Comparison of ENCODE assay signal across 22 mouse cellular contexts in the genomic region with DNA sequence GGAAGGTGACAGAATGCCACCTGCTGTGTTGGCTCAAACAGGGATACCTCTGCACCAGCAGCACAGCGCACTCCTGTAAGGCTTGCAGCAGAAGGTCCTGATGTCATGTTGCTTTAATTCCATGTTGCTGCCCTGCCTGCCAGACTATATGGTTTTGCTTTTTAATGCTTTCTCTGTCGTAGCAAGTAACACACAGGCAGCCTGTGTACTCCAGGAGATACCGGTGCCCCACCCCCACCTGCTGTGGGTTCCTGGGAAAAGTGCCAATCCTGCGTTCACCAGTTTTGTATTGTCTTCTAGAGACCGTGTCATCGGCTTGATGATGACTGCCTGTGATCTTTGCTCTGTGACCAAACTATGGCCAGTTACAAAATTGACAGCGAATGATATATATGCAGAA. TPM values are rescaled to one million over a fixed set of nuclear protein-coding genes. Genes with fewer than 3 reads are reported as not detected.
A peak's percentile ranks its signal among the peaks of the same experiment; 100 is the strongest.
DNase-seq lines count a peak whose midpoint lies in the region; ATAC-seq and TF ChIP-seq lines count a peak whose summit lies in the region.
"Had no signal": no experiment of that assay in that cellular context is flagged by ENCODE, and none has a peak within 500 bp of the region (broad histone marks: within the 10 kb centered on the region; RNA-seq: fewer than 3 reads in every experiment).

No protein-coding gene starts in this region.

- no peaks in the 10 kb centered on the region for H3K27me3 ChIP-seq in hindbrain, embryonic 16.5 days (replicated peaks; ENCODE audit: control insufficient read depth, insufficient read depth, low read length)
- H3K27me3 ChIP-seq in hindbrain, embryonic 12.5 days, result no peaks in the 10 kb centered on the region
- H3K27me3 ChIP-seq in neural tube, embryonic 13.5 days, result no peaks in the 10 kb centered on the region
- no peaks in the 10 kb centered on the region for H3K27me3 ChIP-seq in neural tube, embryonic 15.5 days (replicated peaks)
- no peaks in the 10 kb centered on the region for H3K27me3 ChIP-seq in cerebellum, adult 2 months (ENCODE audit: control insufficient read depth, insufficient read depth, low read length)
- H3K27me3 ChIP-seq: embryonic facial prominence, embryonic 12.5 days; kidney, embryonic 15.5 days; limb, embryonic 15.5 days had no signal

- 37% methylated on average over 7 of the region's 7 CpGs for WGBS in hindbrain, embryonic 16.5 days
- 54% methylated on average over 7 of the region's 7 CpGs for WGBS in hindbrain, embryonic 12.5 days
- 52% methylated on average over 7 of the region's 7 CpGs for WGBS in neural tube, embryonic 13.5 days
- 47% methylated on average over 7 of the region's 7 CpGs for WGBS in neural tube, embryonic 15.5 days
- WGBS in cerebellum, adult 2 months, result 16% methylated on average over 7 of the region's 7 CpGs

- TF ChIP-seq CTCF in cerebellum, adult 2 months (IDR thresholded peaks at IDR 0.05; ENCODE audit: borderline replicate concordance, insufficient read depth, low read depth, low read length), result no peak
- no peak for TF ChIP-seq CTCF in layer of hippocampus, adult 2 months (conservative IDR thresholded peaks at IDR 0.05)

- H3K4me3 ChIP-seq in hindbrain, embryonic 16.5 days (ENCODE audit: low read length), result no peak overlapping the region
- H3K4me3 ChIP-seq in hindbrain, embryonic 12.5 days, result no peak overlapping the region
- no peak overlapping the region for H3K4me3 ChIP-seq in neural tube, embryonic 13.5 days
- no peak overlapping the region for H3K4me3 ChIP-seq in neural tube, embryonic 15.5 days (replicated peaks)
- no peak overlapping the region for H3K4me3 ChIP-seq in cerebellum, adult 2 months (replicated peaks; ENCODE audit: insufficient read depth, low read depth, low read length)
- H3K4me3 ChIP-seq in layer of hippocampus, adult 2 months, result no peak overlapping the region
- H3K4me3 ChIP-seq: embryonic facial prominence, embryonic 12.5 days; gastrocnemius, adult 2 months; heart, embryonic 10.5 days; kidney, embryonic 15.5 days; limb, embryonic 15.5 days; megakaryocyte, embryonic 14.5 days had no signal

- H3K4me2 ChIP-seq in hindbrain, embryonic 16.5 days (ENCODE audit: low read length), result no peak overlapping the region
- no peak overlapping the region for H3K4me2 ChIP-seq in hindbrain, embryonic 12.5 days (replicated peaks)
- no peak overlapping the region for H3K4me2 ChIP-seq in neural tube, embryonic 13.5 days
- no peak overlapping the region for H3K4me2 ChIP-seq in neural tube, embryonic 15.5 days
- H3K4me2 ChIP-seq: embryonic facial prominence, embryonic 12.5 days; hindbrain, embryonic 14.5 days; kidney, embryonic 15.5 days; limb, embryonic 15.5 days had no signal

- peak; percentile 65 to 70 for DNase-seq in cerebellum, adult 2 months
- DNase-seq in cerebellum, postnatal 36 days, result peak; percentile 57 to 65
- DNase-seq in testis, postnatal 10 days (ENCODE audit: low spot score), result no peak
- DNase-seq in layer of hippocampus, adult 2 months (ENCODE audit: low spot score in 2 of 2), result no peak
- DNase-seq: gastrocnemius, adult 2 months; layer of hippocampus, postnatal 36 days; lung, postnatal 14 days; right cerebral cortex, adult 18-20 months; thymus, postnatal 14 days had no signal

- no peak overlapping the region for H3K9ac ChIP-seq in hindbrain, embryonic 16.5 days (ENCODE audit: low read depth, low read length)
- no peak overlapping the region for H3K9ac ChIP-seq in hindbrain, embryonic 12.5 days
- no peak overlapping the region for H3K9ac ChIP-seq in neural tube, embryonic 13.5 days
- no peak overlapping the region for H3K9ac ChIP-seq in neural tube, embryonic 15.5 days (replicated peaks)
- H3K9ac ChIP-seq: embryonic facial prominence, embryonic 12.5 days; hindbrain, embryonic 14.5 days; kidney, embryonic 15.5 days; limb, embryonic 15.5 days had no signal

- TF ChIP-seq POLR2A in cerebellum, adult 2 months (IDR thresholded peaks at IDR 0.05; ENCODE audit: borderline replicate concordance, insufficient read depth, low read length), result no peak

- H3K36me3 ChIP-seq in hindbrain, embryonic 16.5 days (ENCODE audit: control insufficient read depth, insufficient read depth, low read length), result peaks cover 16% of the 10 kb centered on the region
- peaks cover 17% of the 10 kb centered on the region; the same call in 1 of the 2 replicates for H3K36me3 ChIP-seq in hindbrain, embryonic 12.5 days
- peaks cover 46% of the 10 kb centered on the region for H3K36me3 ChIP-seq in neural tube, embryonic 13.5 days
- H3K36me3 ChIP-seq in neural tube, embryonic 15.5 days, result peaks cover 29% of the 10 kb centered on the region
- H3K36me3 ChIP-seq: embryonic facial prominence, embryonic 12.5 days; heart, embryonic 10.5 days; kidney, embryonic 15.5 days had no signal

- ATAC-seq in hindbrain, embryonic 16.5 days, result 0 out of 2 replicates have a peak, but pooled peaks have one; percentile 17
- no peak for ATAC-seq in hindbrain, embryonic 12.5 days (ENCODE audit: low FRiP score)
- peak; percentile 48; the same call in 1 of the 2 replicates for ATAC-seq in neural tube, embryonic 13.5 days (ENCODE audit: low read depth)
- ATAC-seq in neural tube, embryonic 15.5 days (ENCODE audit: low FRiP score), result no peak
- ATAC-seq: forebrain, embryonic 16.5 days; intestine, embryonic 16.5 days had no signal

- peaks cover 2% of the 10 kb centered on the region for H3K4me1 ChIP-seq in hindbrain, embryonic 16.5 days (ENCODE audit: control insufficient read depth, insufficient read depth, low read depth, low read length)
- H3K4me1 ChIP-seq in hindbrain, embryonic 12.5 days, result peaks cover 28% of the 10 kb centered on the region
- H3K4me1 ChIP-seq in neural tube, embryonic 13.5 days (replicated peaks), result peaks cover 24% of the 10 kb centered on the region
- H3K4me1 ChIP-seq in neural tube, embryonic 15.5 days, result 0 out of 2 replicates have a peak, but pooled peaks cover 2% of the 10 kb centered on the region
- peaks cover 13% of the 10 kb centered on the region for H3K4me1 ChIP-seq in cerebellum, adult 2 months (ENCODE audit: control insufficient read depth, insufficient read depth, low read length)
- H3K4me1 ChIP-seq: heart, embryonic 10.5 days; limb, embryonic 15.5 days had no signal

- no peak overlapping the region for H3K27ac ChIP-seq in hindbrain, embryonic 16.5 days (ENCODE audit: low read depth, low read length)
- no peak overlapping the region for H3K27ac ChIP-seq in hindbrain, embryonic 12.5 days
- H3K27ac ChIP-seq in neural tube, embryonic 13.5 days (replicated peaks), result no peak overlapping the region
- H3K27ac ChIP-seq in neural tube, embryonic 15.5 days (replicated peaks), result no peak overlapping the region
- H3K27ac ChIP-seq in cerebellum, adult 2 months (ENCODE audit: insufficient read depth, low read length), result no peak overlapping the region
- H3K27ac ChIP-seq in layer of hippocampus, adult 2 months, result no peak overlapping the region
- H3K27ac ChIP-seq: embryonic facial prominence, embryonic 12.5 days; gastrocnemius, adult 2 months; heart, embryonic 10.5 days; hindbrain, embryonic 14.5 days; kidney, embryonic 15.5 days; limb, embryonic 15.5 days; stomach, postnatal 0 days had no signal

- H3K9me3 ChIP-seq in hindbrain, embryonic 16.5 days (ENCODE audit: control insufficient read depth, low read length), result no peaks in the 10 kb centered on the region
- H3K9me3 ChIP-seq in hindbrain, embryonic 12.5 days (replicated peaks), result no peaks in the 10 kb centered on the region
- no peaks in the 10 kb centered on the region for H3K9me3 ChIP-seq in neural tube, embryonic 13.5 days
- no peaks in the 10 kb centered on the region for H3K9me3 ChIP-seq in neural tube, embryonic 15.5 days (replicated peaks)
- H3K9me3 ChIP-seq: embryonic facial prominence, embryonic 12.5 days; heart, embryonic 10.5 days; kidney, embryonic 15.5 days; limb, embryonic 15.5 days; megakaryocyte, embryonic 14.5 days had no signal

RNA-seq across cellular contexts. Expression of gene 1700010I14Rik, which starts 13.7 kb away (rescaled TPM):
- 2.4 TPM in 2 replicates for polyA plus RNA-seq in hindbrain, embryonic 16.5 days (2015; fragmentation: Nextera tagmentation; extraction: Ambion mirVana)
- 2.0 and 2.3 TPM in 2 replicates for polyA plus RNA-seq in hindbrain, embryonic 12.5 days (2016; fragmentation: Nextera tagmentation; extraction: Ambion mirVana)
- polyA plus RNA-seq in neural tube, embryonic 13.5 days (2015; fragmentation: Nextera tagmentation; extraction: Ambion mirVana), result 2.4 and 3.5 TPM in 2 replicates
- 2.6 TPM in 2 replicates for polyA plus RNA-seq in neural tube, embryonic 15.5 days (2015; fragmentation: Nextera tagmentation; extraction: Ambion mirVana)
- polyA plus RNA-seq in cerebellum, adult 2 months (2012; rRNA removed), result 0.80 and 1.00 TPM in 2 replicates
- 1 to 10 TPM; 1.7 to 2.0 TPM for total RNA-seq in layer of hippocampus, adult 2 months (2021)

Comparison
In these comparisons a context has a peak if more than half of its experiments do, and no peak if none do; other contexts are left out.
1. ATAC-seq: peak in hindbrain, embryonic 16.5 days (single experiment) and neural tube, embryonic 13.5 days (single experiment); none in hindbrain, embryonic 12.5 days (single experiment) and neural tube, embryonic 15.5 days (single experiment).
2. DNase-seq: peak in cerebellum, adult 2 months (2 of 2) and cerebellum, postnatal 36 days (2 of 2); none in testis, postnatal 10 days (single experiment) and layer of hippocampus, adult 2 months (0 of 2).